Mouse (Mus musculus): ENCODE data around the gene Dhx58. TPM values are rescaled to one million over a fixed set of nuclear protein-coding genes. Genes with fewer than 3 reads are reported as not detected.

Dhx58 gene
- polyA plus RNA-seq, 1 experiment from 2014 or later: 9.8 TPM

DNA sequence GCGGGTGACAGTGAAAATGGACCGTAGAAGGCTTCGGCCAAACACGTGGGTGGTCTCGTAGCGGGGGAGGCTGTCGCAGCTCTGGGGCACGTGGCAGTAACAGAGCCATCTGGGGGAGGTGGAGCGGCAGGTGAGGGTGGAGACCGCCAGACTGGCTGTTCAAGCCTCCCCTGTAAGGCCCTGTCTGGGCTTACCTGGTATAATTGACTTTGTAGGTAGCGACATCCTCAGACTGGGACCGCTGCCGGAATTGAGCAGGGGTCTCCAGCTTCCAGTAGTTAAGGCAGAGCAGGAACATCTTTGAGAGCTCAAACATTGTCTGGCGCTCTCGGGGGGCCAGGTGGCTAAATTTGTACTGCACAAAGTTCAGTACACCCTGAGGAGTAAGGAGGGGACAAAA, 6.5 kb upstream of the Dhx58 start:
- Histone ChIP-seq H3K27me3 (replicated peaks; ENCODE audit: control insufficient read depth, insufficient read depth, low read length) (no peaks in the 10 kb centered on the region), H3K27ac (ENCODE audit: low read depth, low read length) (no peak overlapping the region), H3K9ac (ENCODE audit: low read depth, low read length) (no peak overlapping the region), H3K4me1 (replicated peaks; ENCODE audit: control insufficient read depth, insufficient read depth, low read length) (0 out of 2 replicates have a peak, but pooled peaks cover 5% of the 10 kb centered on the region), H3K36me3 (ENCODE audit: control insufficient read depth, insufficient read depth) (peaks cover 49% of the 10 kb centered on the region), H3K4me3 (ENCODE audit: low read depth, low read length) (no peak overlapping the region), H3K9me3 (ENCODE audit: control insufficient read depth) (no peaks in the 10 kb centered on the region), H3K4me2 (replicated peaks; ENCODE audit: low read depth) (no peak overlapping the region)
- TF ChIP-seq CTCF (IDR thresholded peaks at IDR 0.05; ENCODE audit: low read depth): no peak
- 90% methylated on average over 15 of the region's 15 CpGs for WGBS
- ATAC-seq: no peak

DNA sequence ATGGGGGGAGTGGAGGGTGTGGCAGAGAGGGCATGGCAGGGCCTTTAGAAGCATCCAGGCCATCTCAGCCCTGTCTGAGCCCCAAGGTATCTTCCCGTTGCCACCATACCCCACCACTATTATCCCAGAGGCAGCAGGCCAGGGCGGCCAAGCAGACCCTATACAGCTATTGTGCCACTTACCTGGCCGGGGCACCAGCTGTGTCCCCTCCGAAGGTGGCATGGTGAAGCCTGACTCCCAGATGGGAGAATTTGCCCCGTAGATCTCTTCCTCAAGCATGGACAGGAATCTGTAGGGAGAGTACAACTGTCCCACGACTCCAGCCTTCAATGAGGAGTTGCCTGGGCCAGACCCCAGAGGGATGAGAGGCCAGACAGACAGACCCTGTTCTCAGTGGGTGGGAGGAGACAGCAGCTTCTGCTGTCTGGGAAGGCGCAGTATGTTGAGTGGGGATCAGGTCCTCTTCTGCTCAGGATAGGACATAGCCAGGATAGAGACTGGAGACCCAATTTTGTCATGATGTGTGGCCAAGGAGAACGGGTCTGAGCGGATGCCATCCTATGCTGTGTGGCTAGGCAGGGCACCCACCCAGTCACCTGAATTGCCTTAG, 5.2 kb upstream of the Dhx58 start:
- no peak for ATAC-seq
- WGBS: 95% methylated on average over 9 of the region's 9 CpGs
- 0 out of 2 replicates have a peak, but pooled peaks cover 5% of the 10 kb centered on the region for H3K4me1 ChIP-seq (replicated peaks; ENCODE audit: control insufficient read depth, insufficient read depth, low read length)
- no peak overlapping the region for H3K4me2 ChIP-seq (replicated peaks; ENCODE audit: low read depth)
- no peak for TF ChIP-seq CTCF (IDR thresholded peaks at IDR 0.05; ENCODE audit: low read depth)
- no peak overlapping the region for H3K9ac ChIP-seq (ENCODE audit: low read depth, low read length)
- H3K4me3 ChIP-seq (ENCODE audit: low read depth, low read length): no peak overlapping the region
- peaks cover 51% of the 10 kb centered on the region for H3K36me3 ChIP-seq (ENCODE audit: control insufficient read depth, insufficient read depth)
- H3K9me3 ChIP-seq (ENCODE audit: control insufficient read depth): no peaks in the 10 kb centered on the region
- no peaks in the 10 kb centered on the region for H3K27me3 ChIP-seq (replicated peaks; ENCODE audit: control insufficient read depth, insufficient read depth, low read length)
- H3K27ac ChIP-seq (ENCODE audit: low read depth, low read length): no peak overlapping the region

DNA sequence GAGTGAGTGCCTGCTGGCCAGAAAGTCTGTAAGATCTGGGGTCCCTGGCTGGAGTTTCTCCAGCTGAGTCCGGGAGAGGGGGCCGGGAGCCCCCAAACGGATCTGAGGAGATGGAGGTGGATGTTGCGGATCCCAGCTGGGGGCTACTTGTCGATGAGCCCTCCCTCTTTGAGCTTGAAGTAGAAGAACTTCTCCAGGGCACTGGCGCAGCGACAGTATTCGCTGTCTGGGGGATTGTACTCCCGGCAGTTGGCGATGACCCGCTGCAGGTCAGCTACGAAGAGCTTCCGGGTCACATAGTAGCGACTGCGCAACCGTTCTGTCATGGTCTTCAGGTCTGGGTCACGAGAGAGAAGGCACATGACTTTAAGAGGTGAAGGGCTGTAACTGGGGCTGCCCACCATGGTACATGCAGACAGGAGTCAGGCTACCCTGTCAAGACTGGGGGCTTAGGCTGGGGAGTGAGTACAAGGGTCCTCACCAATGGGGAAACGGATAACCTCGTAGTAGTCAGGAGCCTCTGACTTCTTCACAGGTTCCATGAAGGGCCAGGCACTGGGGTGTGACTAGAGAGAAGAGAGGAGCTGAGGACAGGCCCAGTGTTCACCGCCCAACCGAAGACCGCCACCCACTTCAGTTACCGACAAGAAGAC, 1.1 kb upstream of the Dhx58 start:
- Histone ChIP-seq H3K4me2 (replicated peaks; ENCODE audit: low read depth) (no peak overlapping the region), H3K27ac (ENCODE audit: low read depth, low read length) (no peak overlapping the region), H3K9ac (ENCODE audit: low read depth, low read length) (no peak overlapping the region), H3K9me3 (ENCODE audit: control insufficient read depth) (no peaks in the 10 kb centered on the region), H3K27me3 (replicated peaks; ENCODE audit: control insufficient read depth, insufficient read depth, low read length) (no peaks in the 10 kb centered on the region), H3K4me3 (ENCODE audit: low read depth, low read length) (no peak overlapping the region), H3K36me3 (ENCODE audit: control insufficient read depth, insufficient read depth) (peaks cover 47% of the 10 kb centered on the region), H3K4me1 (replicated peaks; ENCODE audit: control insufficient read depth, insufficient read depth, low read length) (0 out of 2 replicates have a peak, but pooled peaks cover 4% of the 10 kb centered on the region)
- ATAC-seq: no peak
- no peak for TF ChIP-seq CTCF (IDR thresholded peaks at IDR 0.05; ENCODE audit: low read depth)
- 93% methylated on average over 23 of the region's 23 CpGs for WGBS

DNA sequence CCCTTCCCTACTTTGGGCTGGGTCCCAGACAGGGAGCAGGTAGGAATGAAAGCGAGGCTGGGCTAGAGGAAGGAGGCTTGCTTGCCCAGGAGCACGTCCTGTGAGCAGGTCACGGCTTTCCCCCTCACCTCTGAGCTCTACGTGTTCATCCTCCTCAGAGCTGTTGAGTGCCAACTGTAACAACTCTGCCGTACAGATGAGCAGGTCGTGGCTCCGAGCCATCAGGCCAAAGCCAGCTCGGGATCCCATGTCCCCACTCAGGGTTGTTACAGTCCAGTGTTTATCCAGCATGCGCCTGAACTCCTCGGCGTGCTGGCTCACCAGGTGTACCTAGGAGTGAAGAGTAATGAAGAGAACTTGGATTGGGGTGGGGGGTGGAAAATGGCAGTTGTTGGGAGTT, 705 bp downstream of the Dhx58 start:
- 73% methylated on average over 11 of the region's 11 CpGs for WGBS
- Histone ChIP-seq H3K27ac (ENCODE audit: low read depth, low read length) (no peak overlapping the region), H3K9me3 (ENCODE audit: control insufficient read depth) (no peaks in the 10 kb centered on the region), H3K4me1 (replicated peaks; ENCODE audit: control insufficient read depth, insufficient read depth, low read length) (0 out of 2 replicates have a peak, but pooled peaks cover 4% of the 10 kb centered on the region), H3K4me2 (replicated peaks; ENCODE audit: low read depth) (peak overlapping the region; percentile 67), H3K36me3 (ENCODE audit: control insufficient read depth, insufficient read depth) (peaks cover 34% of the 10 kb centered on the region), H3K27me3 (replicated peaks; ENCODE audit: control insufficient read depth, insufficient read depth, low read length) (no peaks in the 10 kb centered on the region), H3K4me3 (ENCODE audit: low read depth, low read length) (peak overlapping the region; percentile 30), H3K9ac (ENCODE audit: low read depth, low read length) (peak overlapping the region; percentile 43; the same call in 1 of the 2 replicates)
- no peak for TF ChIP-seq CTCF (IDR thresholded peaks at IDR 0.05; ENCODE audit: low read depth)
- ATAC-seq: no peak

DNA sequence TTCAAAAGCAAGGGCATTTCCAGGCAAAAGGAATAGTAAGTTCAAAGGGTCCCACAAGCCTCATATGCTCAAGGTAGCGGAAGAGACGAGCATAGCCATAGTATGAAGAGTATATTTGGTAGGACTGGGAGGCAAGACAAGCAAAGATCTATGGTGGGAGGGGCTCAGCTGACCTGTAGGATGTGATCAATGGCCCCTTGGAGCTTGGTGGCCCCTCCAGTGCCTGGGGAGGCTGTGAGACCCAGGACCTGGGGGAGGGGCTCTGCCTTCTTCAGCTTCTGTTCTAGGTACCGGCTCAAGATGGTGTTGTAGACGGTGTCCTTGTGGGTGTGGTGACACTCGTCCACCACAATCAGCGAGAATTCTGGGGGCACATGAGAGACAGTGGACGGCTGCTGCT, 1.2 kb downstream of the Dhx58 start:
- H3K4me1 ChIP-seq (replicated peaks; ENCODE audit: control insufficient read depth, insufficient read depth, low read length): 0 out of 2 replicates have a peak, but pooled peaks cover 4% of the 10 kb centered on the region
- peak overlapping the region; percentile 67 for H3K4me2 ChIP-seq (replicated peaks; ENCODE audit: low read depth)
- no peaks in the 10 kb centered on the region for H3K27me3 ChIP-seq (replicated peaks; ENCODE audit: control insufficient read depth, insufficient read depth, low read length)
- H3K36me3 ChIP-seq (ENCODE audit: control insufficient read depth, insufficient read depth): peaks cover 34% of the 10 kb centered on the region
- no peaks in the 10 kb centered on the region for H3K9me3 ChIP-seq (ENCODE audit: control insufficient read depth)
- TF ChIP-seq CTCF (IDR thresholded peaks at IDR 0.05; ENCODE audit: low read depth): no peak
- H3K4me3 ChIP-seq (ENCODE audit: low read depth, low read length): peak overlapping the region; percentile 30
- H3K27ac ChIP-seq (ENCODE audit: low read depth, low read length): no peak overlapping the region
- no peak overlapping the region for H3K9ac ChIP-seq (ENCODE audit: low read depth, low read length)
- no peak for ATAC-seq
- WGBS: 51% methylated on average over 7 of the region's 7 CpGs

DNA sequence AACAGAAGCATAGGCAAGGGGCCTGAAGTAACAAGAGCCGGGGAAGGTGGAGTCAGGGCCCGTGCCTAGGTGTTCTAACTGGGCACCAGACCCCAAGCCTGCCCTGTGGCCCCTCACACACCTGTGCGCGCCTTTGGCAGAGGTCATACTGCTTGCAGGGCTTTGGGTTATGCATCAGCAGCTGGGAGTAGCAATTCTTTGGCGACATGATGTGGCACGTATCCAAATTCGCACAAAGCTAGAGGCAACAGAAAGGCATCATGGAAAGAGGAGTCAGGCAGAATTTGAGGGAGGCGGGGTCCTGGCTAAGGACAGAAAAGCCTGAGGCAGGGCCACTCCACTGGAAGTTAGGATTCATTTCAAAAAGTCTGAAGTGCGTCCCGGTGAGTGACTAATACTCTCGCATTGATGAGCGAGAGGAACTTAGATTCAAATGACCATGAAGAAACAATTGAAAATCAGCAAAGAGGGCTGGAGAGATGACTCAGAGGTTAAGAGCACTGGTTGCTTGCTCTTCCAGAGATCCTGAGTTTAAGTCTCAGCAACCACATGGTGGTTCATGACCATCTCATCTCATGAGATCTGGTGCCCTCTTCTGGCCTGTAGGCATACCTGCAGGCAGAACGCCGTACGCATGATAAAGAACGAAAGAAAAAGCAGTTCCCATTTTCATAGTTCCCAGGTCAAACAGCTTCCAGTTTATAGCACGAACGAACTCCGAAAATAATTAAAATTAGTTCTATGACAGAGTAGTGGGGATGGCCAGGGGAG, 1.8 kb downstream of the Dhx58 start:
- H3K27ac ChIP-seq (ENCODE audit: low read depth, low read length): no peak overlapping the region
- peak overlapping the region; percentile 30 for H3K4me3 ChIP-seq (ENCODE audit: low read depth, low read length)

More for the DNA sequence above, 1.8 kb downstream of the Dhx58 start:
- H3K36me3 ChIP-seq (ENCODE audit: control insufficient read depth, insufficient read depth): peaks cover 34% of the 10 kb centered on the region
- no peak overlapping the region for H3K9ac ChIP-seq (ENCODE audit: low read depth, low read length)
- H3K4me2 ChIP-seq (replicated peaks; ENCODE audit: low read depth): peak overlapping the region; percentile 67
- 35% methylated on average over 19 of the region's 19 CpGs for WGBS
- H3K4me1 ChIP-seq (replicated peaks; ENCODE audit: control insufficient read depth, insufficient read depth, low read length): 0 out of 2 replicates have a peak, but pooled peaks cover 4% of the 10 kb centered on the region
- H3K27me3 ChIP-seq (replicated peaks; ENCODE audit: control insufficient read depth, insufficient read depth, low read length): no peaks in the 10 kb centered on the region
- peak; percentile 39; the same call in 1 of the 2 replicates for ATAC-seq
- H3K9me3 ChIP-seq (ENCODE audit: control insufficient read depth): no peaks in the 10 kb centered on the region
- TF ChIP-seq CTCF (IDR thresholded peaks at IDR 0.05; ENCODE audit: low read depth): peak; percentile 97
